Mouse (Mus musculus) brain, embryonic 14.5 days (tissue): Measurements from ENCODE around the gene Slc4a2.

Source experiments
- CTCF ChIP-seq: fragments of 200-500 bp; IDR thresholded peaks from 2 replicates; pipeline ENCODE4 v1.5.1; 2012; ENCODE audit warnings: inconsistent platforms, mild to moderate bottlenecking, moderate library complexity, borderline replicate concordance; ENCODE audit not compliant: insufficient read depth, insufficient read length; ENCODE audit errors: extremely low read depth
- POLR2A ChIP-seq: fragments of 200-500 bp; IDR thresholded peaks from 2 replicates; pipeline ENCODE4 v1.6.1; 2012; ENCODE audit warnings: mild to moderate bottlenecking, inconsistent platforms, borderline replicate concordance; ENCODE audit not compliant: poor library complexity, insufficient read depth, insufficient read length, severe bottlenecking; ENCODE audit errors: extremely low read depth

- TF ChIP-seq CTCF (no peak), POLR2A (no peak)
These were observed 17.6 kb downstream of the Slc4a2 start for GRCm38 (mm10) chr5:24441187-24441586.
